Mouse (Mus musculus): ENCODE results near the gene Ttc22. TPM values are rescaled to one million over a fixed set of nuclear protein-coding genes. Genes with fewer than 3 reads are reported as not detected.
A peak's percentile ranks its signal among the peaks of the same experiment; 100 is the strongest.

Gene Ttc22
- polyA plus RNA-seq, 1 experiment from 2014 or later: 1.6 TPM

DNA sequence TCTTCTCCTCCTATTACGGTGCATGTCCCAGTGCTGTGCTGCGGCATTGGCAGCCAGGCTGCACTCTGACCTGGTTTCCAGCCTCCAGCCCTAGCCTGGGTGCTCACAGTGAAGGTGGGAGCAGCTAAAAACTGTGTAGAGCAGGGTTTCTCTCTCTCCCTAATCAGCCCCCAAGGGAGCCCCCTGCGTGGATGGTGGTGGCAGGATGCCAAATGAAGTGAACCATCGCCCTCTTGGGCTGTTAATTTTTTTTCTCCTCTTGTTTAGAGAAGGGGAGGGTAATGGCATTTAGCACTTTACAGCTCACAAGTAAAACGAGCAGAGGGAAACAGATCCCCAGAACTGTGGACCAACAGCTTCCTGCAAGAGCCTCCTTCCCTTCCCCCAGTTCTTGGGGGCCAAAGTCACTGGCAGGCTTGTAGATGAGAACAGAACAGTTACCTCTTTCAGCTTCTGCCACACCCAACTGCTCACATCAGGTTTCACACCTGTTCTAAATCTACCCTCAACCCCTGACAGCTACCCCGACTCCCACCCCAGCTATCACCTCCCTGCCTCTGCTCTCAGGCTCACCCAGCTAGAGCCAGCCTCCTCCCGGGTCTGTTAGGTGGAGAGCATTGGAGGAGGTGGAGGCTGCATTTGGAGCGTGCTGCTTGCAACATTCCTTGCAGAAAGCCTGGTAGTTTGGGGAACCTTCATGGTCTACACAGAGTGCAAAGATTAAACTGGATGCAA is 21.4 kb downstream of the Ttc22 start:
- no peak for ATAC-seq (ENCODE audit: low FRiP score)
- 46% methylated on average over 8 of the region's 8 CpGs for WGBS
- Histone ChIP-seq H3K27me3 (peaks cover 38% of the 10 kb centered on the region), H3K9ac (0 out of 2 replicates have a peak overlapping the region, but pooled peaks have one; percentile 13), H3K36me3 (no peaks in the 10 kb centered on the region), H3K4me2 (no peak overlapping the region), H3K4me3 (no peak overlapping the region), H3K9me3 (no peaks in the 10 kb centered on the region), H3K27ac (no peak overlapping the region), H3K4me1 (replicated peaks) (peaks cover 8% of the 10 kb centered on the region)

- H3K27me3 ChIP-seq: peaks cover 40% of the 10 kb centered on the region
- H3K36me3 ChIP-seq: no peaks in the 10 kb centered on the region
- WGBS: 78% methylated on average over 6 of the region's 6 CpGs
- no peak overlapping the region for H3K27ac ChIP-seq
- H3K9ac ChIP-seq: no peak overlapping the region
- no peak overlapping the region for H3K4me2 ChIP-seq
- ATAC-seq (ENCODE audit: low FRiP score): no peak
- peaks cover 8% of the 10 kb centered on the region for H3K4me1 ChIP-seq (replicated peaks)
- no peaks in the 10 kb centered on the region for H3K9me3 ChIP-seq
- H3K4me3 ChIP-seq: no peak overlapping the region
Observed at GRCm38 (mm10) chr4:106644218-106644610, 22.0 kb downstream of the Ttc22 start.

DNA sequence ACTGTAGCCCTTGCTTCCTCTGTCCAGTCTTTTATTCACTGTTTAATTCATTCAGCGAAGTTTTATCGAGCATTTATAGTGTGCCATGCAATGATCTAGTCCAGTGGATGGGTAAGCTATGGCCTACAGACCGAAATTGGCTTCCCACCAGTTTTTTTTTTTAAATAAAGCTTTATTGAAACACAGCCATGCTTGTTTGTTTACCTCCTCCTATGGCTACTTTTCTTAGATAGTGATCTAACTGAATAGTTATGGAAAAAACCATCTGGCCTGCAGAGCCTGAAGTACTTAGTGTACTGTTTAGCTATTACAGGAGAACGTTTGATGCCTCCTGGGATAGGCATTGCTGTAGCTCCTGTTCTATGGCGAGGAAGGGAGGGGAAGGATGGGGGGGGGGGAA is 23.6 kb downstream of the Ttc22 start:
- H3K27ac ChIP-seq: no peak overlapping the region
- H3K9ac ChIP-seq: no peak overlapping the region
- WGBS: 73% methylated on average over 5 of the region's 5 CpGs
- no peaks in the 10 kb centered on the region for H3K9me3 ChIP-seq
- no peak overlapping the region for H3K4me2 ChIP-seq
- peaks cover 8% of the 10 kb centered on the region for H3K4me1 ChIP-seq (replicated peaks)
- H3K36me3 ChIP-seq: no peaks in the 10 kb centered on the region
- H3K27me3 ChIP-seq: peaks cover 40% of the 10 kb centered on the region
- ATAC-seq (ENCODE audit: low FRiP score): no peak
- no peak overlapping the region for H3K4me3 ChIP-seq

- H3K27ac ChIP-seq: no peak overlapping the region
- H3K36me3 ChIP-seq: no peaks in the 10 kb centered on the region
- no peak overlapping the region for H3K4me2 ChIP-seq
- no peak overlapping the region for H3K9ac ChIP-seq
- H3K4me3 ChIP-seq: no peak overlapping the region
- no peaks in the 10 kb centered on the region for H3K9me3 ChIP-seq
- no peak for ATAC-seq (ENCODE audit: low FRiP score)
- 82% methylated on average over 6 of the region's 6 CpGs for WGBS
- peaks cover 17% of the 10 kb centered on the region for H3K4me1 ChIP-seq (replicated peaks)
- peaks cover 38% of the 10 kb centered on the region for H3K27me3 ChIP-seq
Observed at GRCm38 (mm10) chr4:106647137-106647536, 24.9 kb downstream of the Ttc22 start.

DNA sequence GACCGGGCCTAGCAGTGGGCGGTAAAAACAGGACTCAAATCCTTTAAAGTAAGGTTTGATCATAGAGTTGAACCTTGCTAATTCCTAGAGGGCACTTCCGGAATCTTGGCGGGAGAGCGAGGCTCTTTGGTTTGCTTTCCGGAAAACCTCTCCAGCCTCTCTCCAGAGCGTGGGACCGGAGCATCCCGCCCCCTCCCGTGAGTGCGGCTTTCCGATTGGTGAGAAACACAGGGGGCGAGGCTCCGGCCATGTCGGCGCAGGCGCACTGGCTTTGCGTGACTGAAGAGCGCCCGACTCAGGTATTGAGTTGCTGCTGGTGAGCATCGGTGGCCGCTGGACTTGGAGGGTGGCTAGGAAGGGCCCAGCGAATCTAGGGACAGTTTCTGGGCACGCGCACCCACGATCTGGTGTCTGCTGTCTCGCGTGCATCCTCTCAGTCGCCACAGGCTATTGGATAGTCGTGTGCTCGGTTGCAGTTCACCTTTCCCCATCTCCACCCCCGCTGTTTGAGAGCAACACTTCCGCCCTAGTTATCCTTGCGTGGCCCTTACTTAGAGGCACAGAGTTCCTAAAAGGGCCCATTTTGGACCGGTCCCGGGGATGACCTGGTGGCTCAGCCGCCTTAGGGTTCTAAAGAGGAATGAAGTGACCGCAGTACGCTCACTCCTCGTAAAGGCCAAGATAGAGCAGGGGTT is 28.7 kb downstream of the Ttc22 start, which contains the start of gene Pars2:
TSS of gene Pars2 (plus strand) at position 237 of the 695 bp plus-strand sequence.
- peak within 1 kb of the TSS; percentile 84 for H3K9ac ChIP-seq
- H3K36me3 ChIP-seq: peaks cover 27% of the 10 kb centered on the region
- H3K4me1 ChIP-seq (replicated peaks): peaks cover 9% of the 10 kb centered on the region
- H3K27ac ChIP-seq: peak within 1 kb of the TSS; percentile 80
- peaks cover 23% of the 10 kb centered on the region for H3K27me3 ChIP-seq
- no peaks in the 10 kb centered on the region for H3K9me3 ChIP-seq
- H3K4me2 ChIP-seq: peak within 1 kb of the TSS; percentile 93
- ATAC-seq (ENCODE audit: low FRiP score): peak; percentile 97
- 3% methylated on average over 40 of the region's 40 CpGs for WGBS
- H3K4me3 ChIP-seq: peak within 1 kb of the TSS; percentile 65

DNA sequence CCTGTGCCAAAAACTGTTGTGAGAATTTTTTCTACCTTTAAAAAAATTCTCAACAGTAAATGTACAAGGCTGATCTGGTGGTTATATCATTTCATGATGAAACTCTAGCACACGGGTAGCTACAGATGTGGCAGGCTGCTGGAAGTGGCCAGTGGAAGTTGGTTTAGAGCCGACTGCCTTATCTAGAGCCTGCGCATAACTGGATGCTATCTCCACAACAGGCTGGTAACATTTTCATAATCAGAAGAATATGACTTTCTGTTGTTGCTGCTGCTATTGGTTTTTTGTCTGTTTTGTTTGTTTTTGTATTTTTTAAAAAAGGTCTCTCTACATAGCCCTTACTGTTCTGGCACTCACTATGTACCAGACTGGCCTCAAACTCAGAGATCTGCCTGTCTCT is 30.3 kb downstream of the Ttc22 start:
- peaks cover 9% of the 10 kb centered on the region for H3K4me1 ChIP-seq (replicated peaks)
- H3K9me3 ChIP-seq: no peaks in the 10 kb centered on the region
- no peak overlapping the region for H3K9ac ChIP-seq
- H3K27ac ChIP-seq: no peak overlapping the region
- H3K36me3 ChIP-seq: peaks cover 38% of the 10 kb centered on the region
- WGBS: 95% methylated on average over 3 of the region's 3 CpGs
- ATAC-seq (ENCODE audit: low FRiP score): no peak
- H3K4me2 ChIP-seq: no peak overlapping the region
- H3K27me3 ChIP-seq: peaks cover 16% of the 10 kb centered on the region
- no peak overlapping the region for H3K4me3 ChIP-seq

- no peak overlapping the region for H3K9ac ChIP-seq
- no peaks in the 10 kb centered on the region for H3K9me3 ChIP-seq
- WGBS: 93% methylated on average over 15 of the region's 15 CpGs
- no peak overlapping the region for H3K4me3 ChIP-seq
- H3K36me3 ChIP-seq: peaks cover 39% of the 10 kb centered on the region
- no peak overlapping the region for H3K27ac ChIP-seq
- no peak for ATAC-seq (ENCODE audit: low FRiP score)
- H3K4me2 ChIP-seq: no peak overlapping the region
- H3K27me3 ChIP-seq: peaks cover 12% of the 10 kb centered on the region
- H3K4me1 ChIP-seq (replicated peaks): peaks cover 9% of the 10 kb centered on the region
Observed at GRCm38 (mm10) chr4:106653051-106653450, 30.8 kb downstream of the Ttc22 start.

DNA sequence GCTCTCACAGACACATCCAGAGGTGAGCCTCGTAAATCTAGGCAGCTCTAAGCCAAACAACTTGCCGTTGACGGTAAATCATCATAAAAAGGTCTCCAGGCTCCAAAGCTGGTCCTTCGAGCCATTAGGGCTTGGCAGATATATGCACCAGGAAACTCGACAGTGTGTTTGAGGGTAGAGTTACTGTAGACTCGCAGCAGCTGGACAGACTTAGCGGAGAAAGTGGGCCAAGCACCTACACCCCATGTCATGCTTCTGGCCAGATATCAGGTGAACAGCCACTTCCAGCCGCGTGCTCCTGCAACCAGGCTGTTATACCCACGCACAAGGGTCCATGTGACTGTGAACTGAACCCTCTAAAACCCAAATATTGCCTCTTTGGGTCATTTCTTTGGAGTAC is 33.4 kb downstream of the Ttc22 start:
- no peak overlapping the region for H3K9ac ChIP-seq
- H3K4me3 ChIP-seq: no peak overlapping the region
- no peaks in the 10 kb centered on the region for H3K9me3 ChIP-seq
- H3K27ac ChIP-seq: no peak overlapping the region
- no peak overlapping the region for H3K4me2 ChIP-seq
- ATAC-seq (ENCODE audit: low FRiP score): no peak
- H3K4me1 ChIP-seq (replicated peaks): peaks cover 9% of the 10 kb centered on the region
- H3K36me3 ChIP-seq: peaks cover 59% of the 10 kb centered on the region
- 93% methylated on average over 10 of the region's 10 CpGs for WGBS
- H3K27me3 ChIP-seq: no peaks in the 10 kb centered on the region

DNA sequence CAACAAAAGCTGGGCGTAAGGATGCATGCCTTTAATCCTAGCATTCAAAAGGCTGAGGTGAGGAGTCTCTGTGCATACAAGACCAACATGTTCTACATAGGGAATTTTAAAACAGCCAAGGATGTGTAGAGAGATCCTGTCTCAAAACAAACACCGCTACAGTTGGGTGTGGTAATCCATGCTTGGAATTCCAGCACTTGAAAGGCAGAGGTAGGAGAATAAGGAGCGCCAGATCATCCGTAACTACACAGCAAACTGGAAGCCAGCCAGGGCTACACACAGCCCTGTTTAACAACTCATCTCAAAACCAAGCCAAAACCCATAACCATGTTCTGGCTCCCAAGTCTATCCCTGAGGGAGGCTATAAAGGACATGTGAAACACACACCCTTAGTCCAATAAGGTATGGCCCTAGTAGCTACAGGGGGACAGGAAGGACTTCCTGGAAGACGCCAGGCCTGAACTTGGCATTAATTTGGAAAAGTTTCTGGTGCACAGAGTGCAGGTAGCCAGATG is 41.8 kb downstream of the Ttc22 start:
- Histone ChIP-seq H3K4me3 (no peak overlapping the region), H3K36me3 (peaks cover 99% of the 10 kb centered on the region), H3K27ac (no peak overlapping the region), H3K27me3 (no peaks in the 10 kb centered on the region), H3K4me1 (replicated peaks) (no peaks in the 10 kb centered on the region), H3K9ac (no peak overlapping the region), H3K9me3 (no peaks in the 10 kb centered on the region), H3K4me2 (no peak overlapping the region)
- 93% methylated on average over 5 of the region's 5 CpGs for WGBS
- ATAC-seq (ENCODE audit: low FRiP score): no peak

GRCm38 (mm10) chr4:106664697-106665096 is 42.5 kb downstream of the Ttc22 start:
- H3K9me3 ChIP-seq: no peaks in the 10 kb centered on the region
- no peaks in the 10 kb centered on the region for H3K27me3 ChIP-seq
- H3K9ac ChIP-seq: no peak overlapping the region
- no peaks in the 10 kb centered on the region for H3K4me1 ChIP-seq (replicated peaks)
- H3K27ac ChIP-seq: no peak overlapping the region
- no peak for ATAC-seq (ENCODE audit: low FRiP score)
- H3K4me2 ChIP-seq: no peak overlapping the region
- no peak overlapping the region for H3K4me3 ChIP-seq
- 92% methylated on average over 6 of the region's 6 CpGs for WGBS
- H3K36me3 ChIP-seq: peaks cover 100% of the 10 kb centered on the region

GRCm38 (mm10) chr4:106665269-106665668 is 43.0 kb downstream of the Ttc22 start:
- H3K9ac ChIP-seq: no peak overlapping the region
- H3K4me3 ChIP-seq: no peak overlapping the region
- no peak for ATAC-seq (ENCODE audit: low FRiP score)
- 98% methylated on average over 2 of the region's 2 CpGs for WGBS
- no peak overlapping the region for H3K27ac ChIP-seq
- H3K9me3 ChIP-seq: no peaks in the 10 kb centered on the region
- no peak overlapping the region for H3K4me2 ChIP-seq
- no peaks in the 10 kb centered on the region for H3K4me1 ChIP-seq (replicated peaks)
- no peaks in the 10 kb centered on the region for H3K27me3 ChIP-seq
- peaks cover 100% of the 10 kb centered on the region for H3K36me3 ChIP-seq

GRCm38 (mm10) chr4:106665673-106666072 is 43.4 kb downstream of the Ttc22 start:
- ATAC-seq (ENCODE audit: low FRiP score): no peak
- no peak overlapping the region for H3K9ac ChIP-seq
- WGBS: 92% methylated on average over 10 of the region's 10 CpGs
- peaks cover 100% of the 10 kb centered on the region for H3K36me3 ChIP-seq
- H3K9me3 ChIP-seq: no peaks in the 10 kb centered on the region
- no peaks in the 10 kb centered on the region for H3K27me3 ChIP-seq
- H3K4me3 ChIP-seq: no peak overlapping the region
- no peak overlapping the region for H3K27ac ChIP-seq
- H3K4me2 ChIP-seq: no peak overlapping the region
- no peaks in the 10 kb centered on the region for H3K4me1 ChIP-seq (replicated peaks)

Measured in hindbrain, embryonic 13.5 days (tissue).